Mouse (Mus musculus) forebrain, embryonic 16.5 days (tissue): Measurements from ENCODE around the gene Ncs1. TPM values are rescaled to one million over a fixed set of nuclear protein-coding genes. Genes with fewer than 3 reads are reported as not detected.

ENCODE experiments used
- ATAC-seq: fragments of 200-750 bp; cut with Nextera tagmentation; 2 replicates; pipeline ENCODE4 v1.8.0; 2017; ENCODE audit warnings: mild to moderate bottlenecking, moderate library complexity
- H3K27ac ChIP-seq: fragments of 300-500 bp; sonication (generic); 2 replicates; pipeline ENCODE4 v1.5.1; 2014; ENCODE audit warnings: low read length, control low read depth
- H3K27me3 ChIP-seq: fragments of 300-500 bp; sonication (generic); replicated peaks from 2 replicates; pipeline ENCODE4 v1.6.1; 2014; ENCODE audit warnings: low read length; ENCODE audit not compliant: control insufficient read depth, insufficient read depth
- H3K36me3 ChIP-seq: fragments of 300-500 bp; sonication (generic); 2 replicates; pipeline ENCODE4 v1.6.1; 2014; ENCODE audit not compliant: control insufficient read depth, insufficient read depth
- H3K4me1 ChIP-seq: fragments of 300-500 bp; sonication (generic); replicated peaks from 2 replicates; pipeline ENCODE4 v1.6.1; 2014; ENCODE audit warnings: low read length; ENCODE audit not compliant: control insufficient read depth, insufficient read depth
- H3K4me2 ChIP-seq: fragments of 300-500 bp; sonication (generic); 2 replicates; pipeline ENCODE4 v1.6.1; 2014; ENCODE audit warnings: mild to moderate bottlenecking, low read length, control low read depth
- H3K4me3 ChIP-seq: fragments of 300-500 bp; sonication (generic); replicated peaks from 2 replicates; pipeline ENCODE4 v1.5.1; 2014; ENCODE audit warnings: mild to moderate bottlenecking, low read length, control low read depth
- H3K9ac ChIP-seq: fragments of 300-500 bp; sonication (generic); replicated peaks from 2 replicates; pipeline ENCODE4 v1.6.1; 2014; ENCODE audit warnings: low read depth, low read length, control low read depth
- H3K9me3 ChIP-seq: fragments of 300-500 bp; sonication (generic); 2 replicates; pipeline ENCODE4 v1.6.1; 2016; ENCODE audit warnings: low read length; ENCODE audit not compliant: control insufficient read depth
- WGBS: fragments of 180-500 bp; shearing (Covaris S2); extraction: QIAGEN DNeasy Blood & Tissue Kit; methylation state at CpG from one replicate; pipeline ENCODE4 v1.1.7; 2014; 5-methylcytosine and 5-hydroxymethylcytosine counted together
- polyA plus RNA-seq: library from polyadenylated mRNA; unstranded; fragments of >200 nt; fragmentation: Nextera tagmentation; extraction: Ambion mirVana; gene quantifications from 2 replicates; pipeline ENCODE4 v1.2.1, GENCODE M21; 2015

Ncs1 gene
- polyA plus RNA-seq, 1 experiment from 2014 or later: 119 TPM

GRCm38 (mm10) chr2:31278483-31278882, 32.9 kb downstream of the Ncs1 start:
- no peak overlapping the region for H3K4me3 ChIP-seq
- no peaks in the 10 kb centered on the region for H3K9me3 ChIP-seq
- peaks cover 19% of the 10 kb centered on the region; the same call in 1 of the 2 replicates for H3K4me1 ChIP-seq
- WGBS: 32% methylated on average over 4 of the region's 5 CpGs
- no peak overlapping the region for H3K9ac ChIP-seq
- H3K27ac ChIP-seq: no peak overlapping the region
- no peaks in the 10 kb centered on the region for H3K27me3 ChIP-seq
- no peak overlapping the region for H3K4me2 ChIP-seq
- ATAC-seq: peak; percentile 32; the same call in 1 of the 2 replicates
- peaks cover 8% of the 10 kb centered on the region; the same call in 1 of the 2 replicates for H3K36me3 ChIP-seq

- peak; percentile 43; the same call in 1 of the 2 replicates for ATAC-seq
- H3K36me3 ChIP-seq: peaks cover 8% of the 10 kb centered on the region
- 55% methylated on average over 8 of the region's 8 CpGs for WGBS
These were observed 35.5 kb downstream of the Ncs1 start for GRCm38 (mm10) chr2:31281138-31281537.

DNA sequence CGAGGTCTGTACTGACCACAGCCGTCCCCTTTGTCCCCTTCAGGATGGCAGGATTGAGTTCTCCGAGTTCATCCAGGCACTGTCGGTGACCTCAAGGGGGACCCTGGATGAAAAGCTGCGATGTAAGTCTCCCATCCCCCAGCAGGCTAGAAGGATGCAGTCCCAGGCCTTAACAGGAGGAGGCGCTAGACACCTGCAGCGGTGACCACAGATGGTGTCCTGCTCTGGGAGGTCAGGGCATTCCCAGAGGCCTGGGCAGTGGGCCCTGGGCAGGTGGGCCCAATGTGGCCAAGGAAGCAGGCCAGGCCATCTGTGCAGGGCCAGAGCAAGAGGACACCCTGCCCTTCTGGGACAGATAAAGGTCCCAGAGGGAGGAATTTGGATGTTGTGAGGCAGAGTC, 36.6 kb downstream of the Ncs1 start:
- H3K27me3 ChIP-seq: no peaks in the 10 kb centered on the region

More at GRCm38 (mm10) chr2:31281138-31281537, 35.5 kb downstream of the Ncs1 start:
- Histone ChIP-seq H3K4me2 (no peak overlapping the region), H3K4me1 (peaks cover 19% of the 10 kb centered on the region; the same call in 1 of the 2 replicates), H3K4me3 (no peak overlapping the region), H3K27ac (0 out of 2 replicates have a peak overlapping the region, but pooled peaks have one; percentile 12), H3K27me3 (no peaks in the 10 kb centered on the region), H3K9me3 (no peaks in the 10 kb centered on the region), H3K9ac (no peak overlapping the region)

DNA sequence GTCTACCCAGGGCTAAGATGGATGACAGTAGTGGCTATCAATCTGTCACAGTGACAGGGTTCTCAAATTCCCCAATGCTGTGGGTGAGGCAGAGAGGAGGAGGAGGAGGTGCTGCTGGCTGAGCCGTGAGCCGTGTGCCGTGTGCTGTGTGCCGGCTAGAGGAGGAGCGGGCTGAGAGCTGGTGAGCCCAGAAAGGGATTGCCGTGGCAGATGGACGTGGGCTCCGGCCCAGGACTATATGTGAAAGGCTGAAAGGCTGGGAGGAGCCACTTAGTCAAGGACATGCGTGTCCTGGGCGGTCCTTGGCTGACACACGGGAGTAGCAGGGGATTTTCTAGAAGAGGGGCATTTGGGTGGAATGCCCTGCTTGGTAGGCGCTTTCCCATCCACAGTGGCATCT, 37.3 kb downstream of the Ncs1 start:
- Histone ChIP-seq H3K36me3 (peaks cover 16% of the 10 kb centered on the region), H3K9me3 (no peaks in the 10 kb centered on the region), H3K4me3 (no peak overlapping the region), H3K4me2 (no peak overlapping the region), H3K4me1 (peaks cover 14% of the 10 kb centered on the region; the same call in 1 of the 2 replicates), H3K9ac (no peak overlapping the region), H3K27ac (no peak overlapping the region), H3K27me3 (no peaks in the 10 kb centered on the region)
- WGBS: 93% methylated on average over 12 of the region's 12 CpGs
- no peak for ATAC-seq

More for the DNA sequence above, 36.6 kb downstream of the Ncs1 start:
- no peak for ATAC-seq
- Histone ChIP-seq H3K36me3 (peaks cover 14% of the 10 kb centered on the region), H3K4me3 (no peak overlapping the region), H3K9ac (no peak overlapping the region), H3K4me2 (no peak overlapping the region), H3K9me3 (no peaks in the 10 kb centered on the region), H3K4me1 (peaks cover 19% of the 10 kb centered on the region; the same call in 1 of the 2 replicates), H3K27ac (no peak overlapping the region)
- WGBS: 43% methylated on average over 7 of the region's 7 CpGs

GRCm38 (mm10) chr2:31284531-31284930, 38.9 kb downstream of the Ncs1 start:
- H3K4me1 ChIP-seq: peaks cover 4% of the 10 kb centered on the region; the same call in 1 of the 2 replicates
- H3K36me3 ChIP-seq: peaks cover 22% of the 10 kb centered on the region
- H3K4me3 ChIP-seq: no peak overlapping the region
- no peak for ATAC-seq
- WGBS: 83% methylated on average over 5 of the region's 5 CpGs
- H3K9ac ChIP-seq: no peak overlapping the region
- no peak overlapping the region for H3K27ac ChIP-seq
- no peak overlapping the region for H3K4me2 ChIP-seq
- no peaks in the 10 kb centered on the region for H3K9me3 ChIP-seq
- no peaks in the 10 kb centered on the region for H3K27me3 ChIP-seq

DNA sequence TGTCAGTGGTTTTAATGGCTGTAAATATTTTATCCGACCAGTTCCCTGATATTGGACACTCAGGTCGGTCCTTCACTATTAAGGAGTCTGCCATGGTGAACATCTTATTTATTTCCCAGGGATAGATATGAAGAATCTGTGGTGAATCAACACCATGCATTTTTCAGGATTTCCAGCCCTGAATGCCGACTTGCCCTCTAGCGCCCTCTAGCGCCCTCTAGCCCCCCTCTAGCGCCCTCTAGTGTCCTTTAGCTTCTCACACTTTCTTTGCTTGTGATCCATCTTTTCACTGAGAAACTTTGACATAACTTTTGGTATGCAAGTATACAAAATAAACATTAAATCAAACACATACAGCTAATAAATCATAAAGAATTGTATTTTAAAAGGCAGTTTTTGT, 45.8 kb downstream of the Ncs1 start:
- Histone ChIP-seq H3K9me3 (no peaks in the 10 kb centered on the region), H3K27ac (no peak overlapping the region), H3K27me3 (no peaks in the 10 kb centered on the region), H3K9ac (no peak overlapping the region), H3K4me3 (no peak overlapping the region), H3K4me1 (no peaks in the 10 kb centered on the region), H3K36me3 (peaks cover 19% of the 10 kb centered on the region), H3K4me2 (no peak overlapping the region)
- WGBS: 8% methylated on average over 6 of the region's 6 CpGs
- ATAC-seq: no peak

DNA sequence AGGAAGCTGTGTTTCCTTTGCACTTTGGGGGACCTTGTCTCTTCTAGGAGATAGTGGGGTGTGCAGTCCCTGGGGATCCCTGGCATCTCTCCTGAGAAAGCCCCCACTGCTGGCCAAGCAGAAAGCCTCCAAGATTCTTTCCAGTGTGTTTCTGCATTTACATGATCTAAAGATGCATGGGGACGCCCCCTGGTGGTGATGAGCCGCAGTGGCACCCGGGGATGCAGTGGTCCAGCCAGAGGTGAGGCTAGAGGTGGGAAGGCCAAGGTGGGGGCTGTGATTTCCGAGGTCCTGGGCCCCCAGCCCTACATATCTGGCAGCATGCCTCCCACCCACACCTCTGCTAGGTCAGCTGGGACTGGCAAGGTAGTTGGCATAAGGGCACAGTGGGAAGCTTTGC, 49.4 kb downstream of the Ncs1 start:
- Histone ChIP-seq H3K9me3 (no peaks in the 10 kb centered on the region), H3K9ac (no peak overlapping the region), H3K4me1 (peaks cover 7% of the 10 kb centered on the region), H3K36me3 (peaks cover 5% of the 10 kb centered on the region), H3K27ac (no peak overlapping the region), H3K27me3 (no peaks in the 10 kb centered on the region), H3K4me3 (no peak overlapping the region), H3K4me2 (no peak overlapping the region)
- no peak for ATAC-seq
- 3% methylated on average over 4 of the region's 4 CpGs for WGBS

DNA sequence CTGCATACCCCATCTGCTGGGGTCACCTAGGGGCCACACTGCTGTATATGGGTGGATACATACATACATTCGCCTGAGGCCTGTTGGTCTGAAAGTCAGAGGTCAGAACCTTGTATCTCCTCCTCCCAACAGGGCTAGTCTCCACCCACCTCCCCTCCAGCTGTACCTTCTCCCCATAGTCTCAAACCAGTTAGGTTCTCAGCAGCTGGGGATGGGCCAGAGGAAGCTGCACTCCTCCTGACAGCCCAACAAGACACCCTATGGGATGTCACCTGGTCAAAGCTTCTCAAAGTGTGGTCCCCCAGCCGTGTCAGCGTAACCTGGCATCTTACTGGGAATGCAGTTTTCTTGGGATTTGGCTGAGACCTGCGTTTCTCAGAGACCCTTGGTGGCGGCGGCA, 50.8 kb downstream of the Ncs1 start:
- H3K9ac ChIP-seq: no peak overlapping the region
- H3K4me2 ChIP-seq: no peak overlapping the region
- ATAC-seq: no peak
- 80% methylated on average over 6 of the region's 6 CpGs for WGBS
- H3K36me3 ChIP-seq: peaks cover 5% of the 10 kb centered on the region
- H3K9me3 ChIP-seq: no peaks in the 10 kb centered on the region
- H3K4me1 ChIP-seq: peaks cover 7% of the 10 kb centered on the region
- H3K27me3 ChIP-seq: no peaks in the 10 kb centered on the region
- H3K4me3 ChIP-seq: no peak overlapping the region
- no peak overlapping the region for H3K27ac ChIP-seq

DNA sequence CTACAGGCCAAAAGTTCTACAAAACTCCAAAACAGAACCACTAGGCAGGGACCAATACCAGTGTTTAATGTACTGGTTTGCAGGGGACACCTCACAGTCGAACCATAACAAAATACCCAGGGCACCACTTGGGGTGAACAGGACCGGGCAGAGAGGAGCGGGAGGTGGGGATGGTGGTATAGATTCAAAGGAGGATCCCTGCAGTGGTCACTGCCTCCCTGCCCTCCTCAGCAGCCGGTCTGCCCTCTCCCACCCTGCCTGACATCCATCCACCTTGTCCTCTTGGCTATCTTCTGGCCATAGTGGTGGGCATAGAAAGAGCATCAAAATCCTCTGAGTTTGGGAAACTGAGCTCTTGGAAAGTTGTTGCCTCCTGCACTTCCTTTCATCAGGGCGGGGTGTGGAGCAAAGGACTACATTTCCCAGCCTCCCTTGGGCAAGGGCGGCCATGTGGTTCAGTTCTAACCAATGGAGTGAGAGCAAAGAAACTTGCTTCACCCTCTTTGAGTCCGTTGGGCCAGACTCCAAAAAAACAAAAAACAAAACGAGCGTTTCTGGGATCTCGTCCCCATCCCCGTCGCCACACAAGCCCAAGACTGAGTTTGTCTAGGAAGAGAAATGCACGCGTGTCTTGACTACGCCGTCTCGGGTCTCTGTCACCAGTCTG, 52.1 kb downstream of the Ncs1 start:
- 2% methylated on average over 17 of the region's 17 CpGs for WGBS
- peak; percentile 93 for ATAC-seq
- Histone ChIP-seq H3K4me2 (peak overlapping the region; percentile 54), H3K27ac (no peak overlapping the region), H3K36me3 (no peaks in the 10 kb centered on the region; the same call in 1 of the 2 replicates), H3K9ac (peak overlapping the region; percentile 20; the same call in 1 of the 2 replicates), H3K4me3 (peak overlapping the region; percentile 46), H3K27me3 (no peaks in the 10 kb centered on the region), H3K4me1 (peaks cover 7% of the 10 kb centered on the region), H3K9me3 (no peaks in the 10 kb centered on the region)
